Mouse (Mus musculus): ENCODE measurements around the gene Arl6ip4. TPM values are rescaled to one million over a fixed set of nuclear protein-coding genes. Genes with fewer than 3 reads are reported as not detected.

Gene Arl6ip4
- total RNA-seq, 2 experiments from 2014 or later, result 50.3 to 62.4 TPM

GRCm38 (mm10) chr5:124093120-124093794 is 22.6 kb upstream of the Arl6ip4 start:
- peak; percentile 83 to 89 for DNase-seq (ENCODE audit: low spot score in 2 of 2)
- intact Hi-C loops (cut with DNase I), result no loop called here

GRCm38 (mm10) chr5:124093852-124094604 is 21.9 kb upstream of the Arl6ip4 start:
- intact Hi-C loops (cut with DNase I), result no loop called here
- DNase-seq (ENCODE audit: low spot score in 2 of 2), result no peak

- intact Hi-C loops (cut with DNase I), result no loop called here
- no peak for DNase-seq (ENCODE audit: low spot score in 2 of 2)
Observed at GRCm38 (mm10) chr5:124095077-124095581, 20.8 kb upstream of the Arl6ip4 start.

GRCm38 (mm10) chr5:124095596-124096232 is 20.2 kb upstream of the Arl6ip4 start, which contains the start of gene Abcb9:
Abcb9 (minus strand) TSS chr5:124095798.
- intact Hi-C loops (cut with DNase I), result no loop called here
- DNase-seq (ENCODE audit: low spot score in 2 of 2), result peak; percentile 95 to 97

GRCm38 (mm10) chr5:124098923-124099322 is 17.0 kb upstream of the Arl6ip4 start:
- intact Hi-C loops (cut with DNase I), result no loop called here

GRCm38 (mm10) chr5:124100128-124101044 is 15.5 kb upstream of the Arl6ip4 start:
- intact Hi-C loops (cut with DNase I), result no loop called here
- DNase-seq (ENCODE audit: low spot score in 2 of 2), result no peak

More at GRCm38 (mm10) chr5:124098923-124099322, 17.0 kb upstream of the Arl6ip4 start:
- no peak for DNase-seq (ENCODE audit: low spot score in 2 of 2)

GRCm38 (mm10) chr5:124102326-124102725 is 13.6 kb upstream of the Arl6ip4 start:
- no peak for DNase-seq (ENCODE audit: low spot score in 2 of 2)
- intact Hi-C loops (cut with DNase I), result no loop called here

- DNase-seq (ENCODE audit: low spot score in 2 of 2), result no peak
- intact Hi-C loops (cut with DNase I), result no loop called here
Observed at GRCm38 (mm10) chr5:124103020-124103419, 12.9 kb upstream of the Arl6ip4 start.

GRCm38 (mm10) chr5:124103552-124103951 is 12.3 kb upstream of the Arl6ip4 start:
- DNase-seq (ENCODE audit: low spot score in 2 of 2), result no peak
- intact Hi-C loops (cut with DNase I), result no loop called here

- DNase-seq (ENCODE audit: low spot score in 2 of 2), result no peak
- intact Hi-C loops (cut with DNase I), result no loop called here
Observed at GRCm38 (mm10) chr5:124111077-124111741, 4.7 kb upstream of the Arl6ip4 start.

GRCm38 (mm10) chr5:124111742-124112497 is 4.0 kb upstream of the Arl6ip4 start, which contains the start of gene Ogfod2:
Ogfod2 (plus strand) TSS chr5:124112297.
- DNase-seq (ENCODE audit: low spot score in 2 of 2), result peak; percentile 91 to 93
- intact Hi-C loops (cut with DNase I), result no loop called here

- intact Hi-C loops (cut with DNase I), result no loop called here
- DNase-seq (ENCODE audit: low spot score in 2 of 2), result no peak
Observed at GRCm38 (mm10) chr5:124112531-124112930, 3.4 kb upstream of the Arl6ip4 start.

GRCm38 (mm10) chr5:124113030-124113429 is 2.9 kb upstream of the Arl6ip4 start:
- peak in 1 of 2 experiments; percentile 67 for DNase-seq (ENCODE audit: low spot score in 2 of 2)
- intact Hi-C loops (cut with DNase I), result no loop called here

- intact Hi-C loops (cut with DNase I), result no loop called here
- no peak for DNase-seq (ENCODE audit: low spot score in 2 of 2)
Observed at GRCm38 (mm10) chr5:124114276-124115025, 1.4 kb upstream of the Arl6ip4 start.

GRCm38 (mm10) chr5:124115531-124115930 is 358 bp upstream of the Arl6ip4 start:
- no peak for DNase-seq (ENCODE audit: low spot score in 2 of 2)
- intact Hi-C loops (cut with DNase I), result no loop called here

- no peak for DNase-seq (ENCODE audit: low spot score in 2 of 2)
- intact Hi-C loops (cut with DNase I), result no loop called here
Observed at GRCm38 (mm10) chr5:124119204-124119603, 3.3 kb downstream of the Arl6ip4 start.

GRCm38 (mm10) chr5:124122357-124122756 is 6.5 kb downstream of the Arl6ip4 start:
- intact Hi-C loops (cut with DNase I), result no loop called here
- DNase-seq (ENCODE audit: low spot score in 2 of 2), result no peak

Measured in left cerebral cortex, postnatal 36 days (tissue).